Mouse (Mus musculus) induced T-regulatory cell, adult 2 months (primary cell): Measurements from ENCODE around the gene Hist1h4k.
A peak's percentile ranks its signal among the peaks of the same experiment; 100 is the strongest.

Source experiments
- DNase-seq: peaks from one replicate; pipeline ENCODE4 v3.0.0-alpha.2; 2012; ENCODE audit warnings: low read depth

Hist1h4k gene

DNA sequence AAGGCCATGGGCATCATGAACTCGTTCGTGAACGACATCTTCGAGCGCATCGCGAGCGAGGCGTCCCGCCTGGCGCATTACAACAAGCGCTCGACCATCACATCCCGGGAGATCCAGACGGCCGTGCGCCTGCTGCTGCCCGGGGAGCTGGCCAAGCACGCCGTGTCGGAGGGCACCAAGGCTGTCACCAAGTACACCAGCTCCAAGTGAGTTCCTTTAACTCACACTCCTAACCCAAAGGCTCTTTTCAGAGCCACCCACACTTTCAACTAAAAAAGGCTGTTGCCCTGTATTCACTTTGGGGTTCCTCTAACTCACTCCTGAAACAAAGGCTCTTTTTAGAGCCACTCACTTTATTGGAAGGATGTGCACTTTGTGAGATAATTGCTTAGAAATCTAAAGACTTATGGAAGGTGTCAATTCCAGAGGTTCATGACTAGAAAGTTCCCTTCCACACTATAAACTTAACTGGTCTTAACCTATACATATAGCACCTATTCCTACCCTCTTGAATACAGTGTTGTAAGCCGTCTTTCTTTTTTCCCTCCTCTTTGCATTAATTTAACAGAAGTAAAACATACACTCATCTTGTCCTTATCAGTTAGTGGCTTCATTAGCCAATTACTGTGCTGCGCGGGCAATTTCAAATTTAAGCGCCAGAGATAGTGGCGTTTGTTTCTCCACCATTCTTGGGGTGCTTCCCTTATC, 4.1 kb upstream of the Hist1h4k start:
- peak; percentile 81 for DNase-seq

DNA sequence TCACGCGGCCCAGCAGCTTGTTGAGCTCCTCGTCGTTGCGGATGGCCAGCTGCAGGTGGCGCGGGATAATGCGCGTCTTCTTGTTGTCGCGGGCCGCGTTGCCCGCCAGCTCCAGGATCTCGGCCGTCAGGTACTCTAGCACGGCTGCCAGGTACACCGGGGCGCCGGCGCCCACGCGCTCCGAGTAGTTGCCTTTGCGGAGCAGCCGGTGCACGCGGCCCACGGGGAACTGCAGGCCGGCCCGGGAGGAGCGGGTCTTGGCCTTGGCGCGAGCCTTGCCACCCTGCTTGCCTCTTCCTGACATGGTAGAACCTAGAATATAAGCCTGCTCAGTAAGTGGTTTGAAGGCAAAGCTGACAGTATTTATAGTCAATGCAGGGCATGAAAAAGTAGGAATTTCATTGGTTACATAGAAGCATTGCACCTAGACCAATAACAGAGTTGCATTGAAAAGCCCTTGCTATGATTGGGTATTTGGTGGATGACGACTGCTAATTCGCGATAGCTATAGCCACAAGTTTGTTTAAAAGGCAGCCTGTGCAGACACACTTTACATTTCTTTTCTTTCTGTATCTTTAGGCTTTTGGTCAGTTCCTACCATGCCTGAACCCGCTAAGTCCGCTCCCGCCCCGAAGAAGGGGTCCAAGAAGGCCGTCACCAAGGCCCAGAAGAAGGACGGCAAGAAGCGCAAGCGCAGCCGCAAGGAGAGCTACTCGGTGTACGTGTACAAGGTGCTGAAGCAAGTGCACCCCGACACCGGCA, 3.4 kb upstream of the Hist1h4k start, which contains the start of the genes Hist1h2ak and Hist1h2bn:
Gene Hist1h2ak (minus strand): TSS at position 304 of the 762 bp plus-strand sequence.
Gene Hist1h2bn (plus strand): TSS at position 600 of the 762 bp plus-strand sequence.
- peak; percentile 94 for DNase-seq

DNA sequence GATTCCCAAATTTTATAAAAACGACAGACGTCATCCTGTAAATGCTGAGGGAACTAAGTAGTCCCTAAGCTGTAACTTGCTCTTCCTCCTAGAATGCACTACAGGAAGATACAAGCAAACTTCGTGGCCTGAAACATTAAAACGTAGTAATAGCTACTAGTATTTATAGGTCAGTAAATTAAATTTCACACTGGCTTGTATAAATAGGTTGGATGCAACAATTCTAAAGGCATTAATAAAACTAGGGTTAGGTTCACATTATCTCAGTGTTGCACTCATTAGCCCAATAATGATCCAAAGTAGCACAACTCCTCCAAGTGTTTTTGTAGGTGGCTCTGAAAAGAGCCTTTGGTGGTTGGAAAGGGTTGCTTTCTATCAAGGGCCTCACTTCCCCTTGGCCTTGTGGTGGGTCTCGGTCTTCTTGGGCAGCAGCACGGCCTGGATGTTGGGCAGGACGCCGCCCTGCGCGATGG, 2.8 kb upstream of the Hist1h4k start:
- peak; percentile 67 for DNase-seq

DNA sequence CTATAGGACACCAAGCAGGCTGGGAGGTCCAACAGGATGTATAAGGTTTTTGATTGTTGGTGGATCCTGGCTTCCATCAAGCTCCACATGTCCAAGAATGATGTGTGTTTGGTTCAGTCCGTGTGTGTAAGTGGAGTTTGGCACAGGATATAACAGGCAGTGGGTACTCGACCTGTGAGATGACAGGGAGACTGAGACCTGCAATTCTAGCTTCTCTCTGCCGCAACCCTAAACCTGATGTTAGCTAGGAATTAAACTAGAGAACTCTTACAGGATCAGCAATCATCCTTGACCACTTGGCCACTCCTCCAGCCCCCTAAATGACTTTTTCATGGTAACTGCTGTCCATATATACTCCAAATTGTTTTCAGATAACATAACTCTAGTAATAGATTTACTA, 2.1 kb upstream of the Hist1h4k start:
- DNase-seq = peak; percentile 47

DNA sequence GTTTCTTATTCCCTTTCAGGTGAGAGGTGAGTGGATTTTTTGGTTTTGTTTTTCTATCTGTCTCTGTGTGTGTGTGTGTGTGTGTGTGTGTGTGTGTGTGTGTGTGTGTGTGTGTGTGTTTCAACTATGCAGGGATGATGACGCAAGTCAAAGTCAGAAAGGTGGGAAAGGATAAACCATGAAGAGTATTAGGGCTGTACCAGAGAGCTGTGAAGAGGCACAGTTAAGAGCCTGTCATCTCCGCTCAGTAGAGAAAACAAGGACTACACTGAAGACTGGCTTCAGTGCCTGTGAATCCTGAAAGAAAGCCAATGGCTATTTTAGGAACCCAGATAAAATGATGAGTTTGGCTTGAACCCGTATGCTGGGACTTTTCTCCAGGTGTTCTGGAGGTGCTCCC, 1.5 kb upstream of the Hist1h4k start:
- DNase-seq = no peak

DNA sequence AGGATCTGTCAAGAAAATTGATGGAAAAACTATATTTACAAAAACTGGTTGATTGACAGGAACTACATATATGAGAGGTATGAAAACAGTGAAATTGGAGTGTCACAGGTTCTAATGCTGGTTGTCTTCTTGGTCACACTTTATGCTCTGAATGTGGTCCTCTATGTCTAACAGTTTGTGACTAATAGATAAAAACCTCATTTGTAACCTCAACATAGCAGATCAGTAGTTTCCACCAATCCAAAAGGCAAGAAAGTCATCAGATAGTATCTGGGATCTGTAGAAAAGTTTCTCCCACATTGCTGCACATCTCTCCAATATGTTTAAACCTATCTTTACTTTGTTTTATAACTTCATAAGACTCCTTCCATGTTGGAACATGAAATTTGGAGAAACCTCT, 1.1 kb upstream of the Hist1h4k start:
- DNase-seq = peak; percentile 35

DNA sequence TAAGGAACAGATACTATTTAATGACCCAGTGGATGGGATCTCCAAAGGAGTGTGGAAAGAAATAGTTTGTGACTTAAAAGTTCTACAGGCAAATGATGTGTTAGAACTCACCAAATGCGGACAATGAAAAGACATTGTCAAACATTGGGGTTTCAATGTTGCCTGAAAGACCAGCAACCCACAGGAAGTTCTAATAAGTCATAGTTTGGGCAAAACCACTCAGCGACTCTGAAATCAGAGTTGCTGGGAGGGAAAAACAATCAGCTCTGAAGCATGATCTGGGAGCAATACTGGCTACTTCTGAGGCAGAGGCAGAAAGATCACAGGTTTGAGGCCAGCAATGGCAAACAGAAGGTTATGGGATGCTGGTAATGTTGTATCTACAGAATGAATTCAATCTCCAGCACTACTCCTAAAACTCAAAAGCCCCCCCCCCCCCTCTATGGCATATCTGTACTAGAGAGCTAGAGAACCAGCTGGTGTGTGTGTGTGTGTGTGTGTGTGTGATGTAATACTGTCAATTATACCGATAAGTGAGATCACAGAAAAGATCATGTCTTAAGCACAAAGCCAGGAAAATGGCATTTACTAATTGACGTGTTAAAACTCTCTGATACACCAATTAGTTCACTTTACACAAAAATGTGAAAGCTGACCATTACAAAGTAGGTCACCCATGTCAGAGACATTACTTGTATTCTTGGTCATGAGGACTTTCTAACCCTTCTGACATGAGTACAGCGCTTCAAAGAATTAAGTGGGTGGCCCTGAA, 732 bp downstream of the Hist1h4k start:
- peak; percentile 69 for DNase-seq

DNA sequence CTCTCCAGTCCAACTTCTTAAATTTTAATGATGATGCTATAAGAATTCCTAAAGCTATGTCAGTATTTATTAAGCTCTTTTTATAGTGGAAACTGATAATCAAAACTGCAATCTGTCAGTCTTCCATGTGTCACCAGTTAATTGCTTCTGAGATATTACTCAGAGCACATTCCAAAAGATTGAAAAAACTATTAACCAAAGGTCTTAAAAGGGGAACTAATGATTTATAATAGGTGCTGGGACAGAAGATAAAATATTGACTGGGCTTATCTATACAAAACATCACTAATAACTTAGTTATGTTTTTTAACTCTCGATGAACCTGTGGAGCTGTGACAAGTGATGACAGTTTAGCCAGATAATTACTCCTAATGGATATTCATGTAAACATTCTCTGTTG, 5.3 kb downstream of the Hist1h4k start:
- no peak for DNase-seq

DNA sequence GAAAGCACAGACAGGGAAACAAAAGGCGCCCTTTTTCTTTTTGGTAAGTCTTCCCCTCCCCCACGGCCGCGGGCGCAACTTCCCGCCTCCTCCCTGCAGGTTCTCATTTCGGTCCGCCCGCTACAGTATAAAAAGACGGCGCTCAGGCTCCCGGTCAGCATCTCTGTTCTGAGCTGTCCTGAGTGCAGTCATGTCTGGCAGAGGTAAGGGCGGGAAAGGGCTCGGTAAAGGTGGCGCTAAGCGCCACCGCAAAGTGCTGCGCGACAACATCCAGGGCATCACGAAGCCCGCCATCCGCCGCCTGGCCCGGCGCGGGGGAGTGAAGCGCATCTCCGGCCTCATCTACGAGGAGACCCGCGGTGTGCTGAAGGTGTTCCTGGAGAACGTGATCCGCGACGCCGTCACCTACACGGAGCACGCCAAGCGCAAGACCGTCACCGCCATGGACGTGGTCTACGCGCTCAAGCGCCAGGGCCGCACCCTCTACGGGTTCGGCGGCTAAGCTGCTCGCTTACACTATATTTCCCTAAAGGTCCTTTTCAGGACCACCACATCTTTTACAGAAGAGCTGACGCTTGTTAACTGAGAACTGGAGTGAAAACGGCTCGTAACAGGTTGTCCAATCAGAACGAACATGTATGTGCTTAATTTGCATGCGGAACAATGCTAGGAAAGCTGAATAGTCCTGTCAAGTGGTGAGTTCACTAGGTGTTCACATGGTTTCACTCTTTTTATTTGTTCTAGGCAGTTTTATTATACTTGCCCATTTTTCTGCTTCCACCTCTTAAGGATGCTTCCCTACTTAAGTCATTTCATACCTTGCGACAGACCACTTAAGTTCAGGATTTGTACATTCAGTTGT, 15.2 kb downstream of the Hist1h4k start, which contains the start of gene Hist1h4j:
Gene Hist1h4j (plus strand): TSS at position 159 of the 862 bp plus-strand sequence.
- peak; percentile 89 for DNase-seq

DNA sequence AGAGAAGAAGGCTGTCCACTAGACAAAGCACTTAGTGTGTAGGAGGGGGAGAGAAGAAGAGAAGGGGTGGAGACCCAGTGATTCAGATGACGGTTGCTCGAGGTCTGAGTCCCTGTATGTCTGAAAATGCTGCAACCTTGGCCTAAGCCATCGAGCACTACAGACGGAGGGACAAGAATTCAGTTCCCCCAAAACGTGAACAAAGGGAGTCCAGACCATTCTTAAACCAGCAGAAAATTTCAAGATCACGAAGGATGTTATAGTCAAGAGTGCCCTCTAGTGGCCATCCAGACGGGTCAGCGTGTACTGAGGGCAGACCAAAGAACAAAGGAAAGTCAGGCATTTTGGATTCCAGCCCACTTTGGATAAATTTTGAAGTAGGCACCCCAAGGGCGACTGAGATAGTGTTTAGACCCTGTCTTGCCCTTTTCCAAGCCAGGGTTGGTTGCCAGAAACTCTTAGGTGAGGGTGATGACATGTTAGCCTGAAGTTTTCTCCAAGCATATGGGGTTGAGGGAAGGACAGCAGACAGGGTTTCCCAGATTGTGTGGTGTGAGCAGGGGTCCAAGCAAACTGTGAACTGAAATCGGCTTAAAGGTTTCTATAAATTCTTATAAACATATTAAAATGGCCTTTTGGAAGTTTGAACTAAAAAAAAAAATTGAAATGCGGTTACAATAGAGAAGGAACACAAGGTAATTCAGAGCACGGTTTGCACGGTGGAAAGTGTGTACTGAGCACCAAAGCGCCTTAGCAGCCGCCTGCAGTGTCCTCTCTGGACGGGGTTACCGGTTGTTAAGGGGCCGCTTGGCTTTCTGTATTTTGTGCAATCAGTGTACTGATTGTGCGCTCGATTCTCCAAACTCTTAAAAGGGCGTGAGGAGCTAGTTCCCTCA, 16.0 kb downstream of the Hist1h4k start:
- peak; percentile 92 for DNase-seq

DNA sequence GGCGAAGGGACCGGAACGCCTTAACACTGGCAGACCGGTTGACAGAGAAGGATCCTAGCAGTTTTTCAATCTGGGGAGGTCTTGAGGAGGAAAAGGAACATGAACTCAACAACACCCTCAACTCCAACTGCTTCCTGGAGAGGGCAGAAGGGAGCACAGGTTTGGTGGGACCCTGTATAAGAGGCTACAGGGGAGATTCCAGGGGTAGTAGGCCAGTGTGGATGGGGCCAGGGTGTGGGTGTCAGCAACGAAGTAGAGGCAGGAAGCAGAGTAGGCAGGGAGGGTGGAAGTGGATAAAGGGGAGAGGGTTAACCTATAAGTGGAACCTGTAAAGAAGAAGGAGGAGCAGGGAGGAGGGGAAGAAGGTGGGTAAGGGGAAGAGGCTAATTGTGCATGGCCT, 16.8 kb downstream of the Hist1h4k start:
- peak; percentile 31 for DNase-seq

DNA sequence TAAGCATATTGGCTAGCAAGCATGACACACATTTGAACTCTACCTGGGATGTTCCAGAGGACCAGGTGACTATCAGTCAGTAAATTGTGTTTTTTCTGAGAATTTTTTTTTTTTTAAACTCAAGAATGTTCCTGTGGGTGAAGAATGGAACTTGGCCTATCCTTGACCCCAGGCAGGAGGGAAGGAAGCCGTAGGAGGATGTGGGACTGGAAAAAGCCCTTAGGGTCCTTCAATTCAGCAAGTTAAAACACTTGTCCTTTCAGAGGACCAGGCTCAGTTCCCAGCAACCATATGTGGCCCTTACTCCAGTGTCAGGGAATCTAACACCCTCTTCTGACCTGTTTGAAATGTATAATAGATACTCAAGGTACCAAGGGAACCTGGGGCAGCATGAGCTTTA, 20.8 kb downstream of the Hist1h4k start:
- DNase-seq = no peak

DNA sequence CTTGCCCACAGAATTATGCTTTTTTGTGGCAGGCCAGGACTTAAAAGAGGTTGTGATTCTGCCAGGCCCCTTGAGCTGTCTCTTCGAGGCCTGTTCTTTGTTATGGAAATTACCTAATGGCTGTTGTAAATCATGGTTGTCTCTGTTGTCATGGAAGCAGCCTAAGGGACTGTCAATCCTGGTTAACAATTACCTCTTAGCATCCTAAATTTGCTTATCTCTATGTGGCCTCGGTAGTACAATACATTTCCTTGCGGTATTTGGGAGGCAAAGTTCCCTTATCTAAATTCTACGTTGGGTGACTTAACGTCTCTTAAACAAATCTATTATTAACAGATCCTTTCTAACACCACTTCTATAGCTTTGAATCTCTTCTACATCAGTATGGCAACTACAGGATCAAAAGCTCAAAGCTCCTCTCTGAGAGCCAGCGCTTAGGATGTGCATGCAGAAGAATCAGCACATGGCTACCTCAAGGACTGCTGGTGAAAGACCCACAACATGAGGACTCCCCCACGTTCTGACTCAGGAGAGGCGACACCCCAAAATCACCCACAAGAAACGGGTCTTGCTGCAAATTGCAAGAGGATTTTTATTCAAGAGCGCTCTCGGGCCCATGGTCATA, 22.2 kb downstream of the Hist1h4k start:
- no peak for DNase-seq

DNA sequence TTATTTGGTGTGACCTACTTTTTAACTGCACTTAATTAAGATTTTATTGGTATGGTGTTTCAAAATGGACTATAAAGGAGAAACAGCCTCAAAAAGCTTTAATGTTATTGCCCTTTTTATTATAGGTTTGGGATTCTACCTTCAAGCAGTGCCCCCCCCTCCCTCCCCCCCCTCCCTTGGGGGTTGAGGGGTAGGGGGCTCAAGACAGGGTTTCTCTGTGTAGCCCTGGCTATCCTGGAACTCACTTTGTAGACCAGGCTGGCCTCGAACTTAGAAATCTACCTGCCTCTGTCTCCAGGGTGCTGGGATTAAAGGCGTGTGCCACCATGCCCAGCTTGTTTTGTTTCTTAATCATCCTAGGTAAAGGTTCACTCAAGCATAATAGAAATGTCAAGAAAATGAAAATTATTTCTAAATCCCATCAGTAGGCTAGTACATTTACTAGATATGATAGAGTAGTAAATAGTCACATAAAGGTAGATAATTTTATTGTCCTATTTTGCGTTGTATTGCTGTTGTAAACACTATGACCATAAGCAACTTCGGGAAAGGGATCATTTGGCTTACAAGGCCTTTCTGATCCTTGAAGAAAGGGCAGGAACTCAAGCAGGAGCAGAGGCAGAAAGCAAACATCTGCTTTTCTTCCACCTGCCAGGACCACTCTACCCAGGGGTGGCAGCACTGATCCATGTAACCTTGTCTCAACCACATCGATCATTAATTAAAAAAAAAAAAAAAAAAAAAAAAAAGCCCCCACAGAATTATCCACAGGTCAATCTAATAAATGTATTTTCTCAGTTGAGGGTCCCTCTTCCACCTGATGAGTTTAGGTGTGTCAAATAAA, 27.1 kb downstream of the Hist1h4k start:
- DNase-seq = no peak

DNA sequence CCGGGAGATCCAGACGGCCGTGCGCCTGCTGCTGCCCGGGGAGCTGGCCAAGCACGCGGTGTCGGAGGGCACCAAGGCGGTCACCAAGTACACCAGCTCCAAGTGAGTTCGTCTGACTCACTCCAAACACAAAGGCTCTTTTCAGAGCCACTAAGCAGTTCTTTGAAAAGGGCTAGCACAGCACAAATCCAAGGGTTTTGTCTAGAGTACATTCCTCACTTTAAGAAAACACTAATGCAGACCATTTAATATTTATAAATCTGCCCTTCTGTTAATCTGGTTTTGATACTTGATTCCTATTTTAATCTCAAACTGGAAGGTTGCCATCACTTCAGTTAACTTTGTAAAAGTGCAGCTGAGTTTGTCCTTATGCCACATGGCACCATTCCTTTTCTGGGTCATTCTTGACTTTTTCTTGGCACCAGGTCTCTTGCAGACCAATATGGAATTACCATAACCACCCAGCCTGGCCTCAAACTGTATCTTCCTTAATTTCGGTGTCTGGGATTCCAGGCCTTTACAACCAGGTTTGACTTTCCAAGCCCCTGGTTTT, 27.9 kb downstream of the Hist1h4k start:
- DNase-seq = peak; percentile 50

DNA sequence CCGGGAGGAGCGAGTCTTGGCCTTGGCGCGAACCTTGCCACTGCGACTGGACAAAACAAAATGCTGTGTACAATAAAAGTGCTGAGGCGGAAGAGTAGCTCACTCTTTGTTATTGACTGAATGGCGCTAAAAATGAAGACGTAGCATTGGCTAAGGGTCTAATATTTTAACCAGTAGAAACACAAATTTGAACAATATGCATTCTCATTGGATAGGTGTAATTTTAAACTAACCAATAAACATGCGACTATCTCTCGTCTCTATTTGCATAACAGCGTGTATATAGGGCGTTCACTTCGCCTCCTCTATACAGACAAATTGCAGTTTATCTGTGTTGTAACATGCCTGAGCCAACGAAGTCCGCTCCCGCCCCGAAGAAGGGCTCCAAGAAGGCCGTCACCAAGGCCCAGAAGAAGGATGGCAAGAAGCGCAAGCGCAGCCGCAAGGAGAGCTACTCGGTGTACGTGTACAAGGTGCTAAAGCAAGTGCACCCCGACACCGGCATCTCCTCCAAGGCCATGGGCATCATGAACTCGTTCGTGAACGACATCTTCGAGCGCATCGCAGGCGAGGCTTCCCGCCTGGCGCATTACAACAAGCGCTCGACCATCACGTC, 28.4 kb downstream of the Hist1h4k start, which contains the start of gene Hist1h2bm:
Gene Hist1h2bm (plus strand): TSS at position 288 of the 616 bp plus-strand sequence.
- peak; percentile 94 for DNase-seq

DNA sequence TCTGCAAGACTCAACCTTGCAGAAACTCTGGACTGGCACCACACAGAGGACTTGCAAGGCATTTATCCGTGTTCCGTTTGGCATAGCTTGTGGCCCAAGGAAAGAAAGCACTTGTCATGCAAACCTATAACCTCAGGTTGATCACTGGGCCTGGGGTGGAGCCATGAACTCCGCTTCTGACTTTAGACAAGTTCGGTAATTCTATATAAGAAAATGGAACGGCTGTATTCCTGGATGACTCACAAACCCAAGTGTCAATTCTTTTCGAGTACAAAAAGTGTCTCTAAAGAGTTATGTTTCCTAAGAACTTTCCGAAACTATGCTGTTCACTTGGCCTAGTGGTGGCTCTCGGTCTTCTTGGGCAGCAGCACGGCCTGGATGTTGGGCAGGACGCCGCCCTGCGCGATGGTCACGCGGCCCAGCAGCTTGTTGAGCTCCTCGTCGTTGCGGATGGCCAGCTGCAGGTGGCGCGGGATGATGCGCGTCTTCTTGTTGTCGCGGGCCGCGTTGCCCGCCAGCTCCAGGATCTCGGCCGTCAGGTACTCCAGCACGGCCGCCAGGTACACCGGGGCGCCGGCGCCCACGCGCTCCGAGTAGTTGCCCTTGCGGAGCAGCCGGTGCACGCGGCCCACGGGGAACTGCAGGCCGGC, 29.1 kb downstream of the Hist1h4k start:
- DNase-seq = peak; percentile 64
